Mouse (Mus musculus): ENCODE measurements at regions not wholly inside any gene's neighbourhood (a gene's known extent, or its start where the extent isn't known, plus 50 kb on each side); places are given as distances from the start of the nearest gene placed in this dataset.
A peak's percentile ranks its signal among the peaks of the same experiment; 100 is the strongest.
"Not testable (repeated sequence)": the region's sequence is repeated elsewhere in the genome, so short reads cannot be mapped to it uniquely, and the experiment has no call there.

GRCm38 (mm10) chr6:24384193-24384888, 130.5 kb downstream of the Iqub start:
- no peak for DNase-seq (ENCODE audit: low spot score in 2 of 2)
- intact Hi-C loops (cut with DNase I) = no loop called here

- intact Hi-C loops (cut with DNase I) = no loop called here
- DNase-seq (ENCODE audit: low spot score in 2 of 2) = no peak
Observed at GRCm38 (mm10) chr6:24379859-24380258, 135.0 kb downstream of the Iqub start.

- intact Hi-C loops (cut with DNase I) = no loop called here
- no peak for DNase-seq (ENCODE audit: low spot score in 2 of 2)
Observed at GRCm38 (mm10) chr6:24376728-24377127, 138.1 kb downstream of the Iqub start.

- no peak for DNase-seq (ENCODE audit: low spot score in 2 of 2)
- intact Hi-C loops (cut with DNase I) = no loop called here
Observed at GRCm38 (mm10) chr6:24373161-24373560, 141.7 kb downstream of the Iqub start.

- intact Hi-C loops (cut with DNase I) = no loop called here
- DNase-seq (ENCODE audit: low spot score in 2 of 2) = no peak
Observed at GRCm38 (mm10) chr6:24371680-24372079, 143.2 kb downstream of the Iqub start.

- intact Hi-C loops (cut with DNase I) = loop anchor here (5.0 to 10.0 kb wide), 4 partner anchors 499 to 879 kb away; no protein-coding TSS in a partner anchor
- peak; percentile 40 to 71 for DNase-seq (ENCODE audit: low spot score in 2 of 2)
Observed at GRCm38 (mm10) chr6:24350882-24351281, 164.0 kb downstream of the Iqub start.

GRCm38 (mm10) chr6:24348481-24349062, 166.3 kb downstream of the Iqub start:
- intact Hi-C loops (cut with DNase I) = no loop called here
- DNase-seq (ENCODE audit: low spot score in 2 of 2) = no peak

- intact Hi-C loops (cut with DNase I) = no loop called here
- DNase-seq (ENCODE audit: low spot score in 2 of 2) = no peak
Observed at GRCm38 (mm10) chr6:24347745-24348480, 167.0 kb downstream of the Iqub start.

GRCm38 (mm10) chr6:24342471-24342870, 172.4 kb downstream of the Iqub start:
- no peak for DNase-seq (ENCODE audit: low spot score in 2 of 2)
- intact Hi-C loops (cut with DNase I) = no loop called here

GRCm38 (mm10) chr6:24342056-24342455, 172.8 kb downstream of the Iqub start:
- no peak for DNase-seq (ENCODE audit: low spot score in 2 of 2)
- intact Hi-C loops (cut with DNase I) = no loop called here

- DNase-seq (ENCODE audit: low spot score in 2 of 2); intact Hi-C loops (cut with DNase I): not testable (repeated sequence)
Observed at GRCm38 (mm10) chr6:24340107-24340506, 172.2 kb upstream of the Slc13a1 start.

GRCm38 (mm10) chr6:24325215-24325614, 157.3 kb upstream of the Slc13a1 start:
- intact Hi-C loops (cut with DNase I) = no loop called here
- DNase-seq (ENCODE audit: low spot score in 2 of 2) = peak; percentile 9 to 37

GRCm38 (mm10) chr6:24324718-24325117, 156.8 kb upstream of the Slc13a1 start:
- peak; percentile 13 to 62 for DNase-seq (ENCODE audit: low spot score in 2 of 2)
- intact Hi-C loops (cut with DNase I) = no loop called here

GRCm38 (mm10) chr6:24322371-24322770, 154.5 kb upstream of the Slc13a1 start:
- no peak for DNase-seq (ENCODE audit: low spot score in 2 of 2)
- intact Hi-C loops (cut with DNase I) = no loop called here

GRCm38 (mm10) chr6:24318862-24319261, 151.0 kb upstream of the Slc13a1 start:
- intact Hi-C loops (cut with DNase I) = no loop called here
- DNase-seq (ENCODE audit: low spot score in 2 of 2) = no peak

GRCm38 (mm10) chr6:24310675-24311074, 142.8 kb upstream of the Slc13a1 start:
- DNase-seq (ENCODE audit: low spot score in 2 of 2) = no peak
- intact Hi-C loops (cut with DNase I) = no loop called here

GRCm38 (mm10) chr6:24309810-24310209, 141.9 kb upstream of the Slc13a1 start:
- intact Hi-C loops (cut with DNase I) = no loop called here
- DNase-seq (ENCODE audit: low spot score in 2 of 2) = no peak

GRCm38 (mm10) chr6:24301681-24302080, 133.8 kb upstream of the Slc13a1 start:
- intact Hi-C loops (cut with DNase I) = no loop called here
- no peak for DNase-seq (ENCODE audit: low spot score in 2 of 2)

GRCm38 (mm10) chr6:24301146-24301545, 133.3 kb upstream of the Slc13a1 start:
- intact Hi-C loops (cut with DNase I) = no loop called here
- DNase-seq (ENCODE audit: low spot score in 2 of 2) = no peak

- no peak for DNase-seq (ENCODE audit: low spot score in 2 of 2)
- intact Hi-C loops (cut with DNase I) = no loop called here
Observed at GRCm38 (mm10) chr6:24298562-24299212, 130.8 kb upstream of the Slc13a1 start.

Data from left cerebral cortex, postnatal 25 days (tissue).